In genomic region chr19:29292546-29292945, GRCm38 (mm10) we compare ENCODE assay signal across 19 mouse cellular contexts. TPM values are rescaled to one million over a fixed set of nuclear protein-coding genes. Genes with fewer than 3 reads are reported as not detected.
"Had no signal": no experiment of that assay in that cellular context is flagged by ENCODE, and none has a peak within 500 bp of the region (broad histone marks: within the 10 kb centered on the region; RNA-seq: fewer than 3 reads in every experiment).

No protein-coding gene starts in this region.

- H3K4me3 ChIP-seq: kidney, embryonic 15.5 days; limb, embryonic 10.5 days; liver, embryonic 15.5 days; midbrain, embryonic 10.5 days; myocyte; neural tube, embryonic 15.5 days; stomach, embryonic 15.5 days had no signal

- H3K4me1 ChIP-seq: kidney, embryonic 15.5 days; limb, embryonic 10.5 days; liver, embryonic 15.5 days; midbrain, embryonic 10.5 days; neural tube, embryonic 15.5 days; stomach, embryonic 15.5 days had no signal

- H3K27ac ChIP-seq: kidney, embryonic 15.5 days; limb, embryonic 10.5 days; liver, embryonic 15.5 days; midbrain, embryonic 10.5 days; neural tube, embryonic 15.5 days; stomach, embryonic 15.5 days had no signal

- DNase-seq: kidney, adult 2 months; kidney, postnatal 25 days; lung, adult 2 months; lung, postnatal 4 days; midbrain, embryonic 14.5 days; right cerebral cortex, postnatal 4 days; spleen, adult 18-20 months; thymus, postnatal 36 days had no signal

- ATAC-seq: lung, postnatal 0 days had no signal

- H3K4me2 ChIP-seq: kidney, embryonic 15.5 days; liver, embryonic 11.5 days; liver, embryonic 15.5 days; neural tube, embryonic 15.5 days; stomach, embryonic 15.5 days had no signal

- H3K9ac ChIP-seq: kidney, embryonic 15.5 days; liver, embryonic 15.5 days; neural tube, embryonic 15.5 days; stomach, embryonic 15.5 days had no signal

- H3K27me3 ChIP-seq: kidney, embryonic 15.5 days; liver, embryonic 15.5 days; neural tube, embryonic 15.5 days; stomach, embryonic 15.5 days had no signal

- H3K9me3 ChIP-seq: kidney, embryonic 15.5 days; limb, embryonic 10.5 days; liver, embryonic 15.5 days; midbrain, embryonic 10.5 days; neural tube, embryonic 15.5 days; stomach, embryonic 15.5 days had no signal

RNA-seq across cellular contexts. Expression of gene Rln1, which starts 41.9 kb away (rescaled TPM):
- total RNA-seq: megakaryocyte, adult 5-6 weeks had no signal
- polyA plus RNA-seq: liver, embryonic 11.5 days; liver, embryonic 15.5 days; lung, adult 2 months; myocyte; testis, adult 2 months had no signal
